Mouse (Mus musculus): ENCODE measurements around the gene Ptger1.

DNA sequence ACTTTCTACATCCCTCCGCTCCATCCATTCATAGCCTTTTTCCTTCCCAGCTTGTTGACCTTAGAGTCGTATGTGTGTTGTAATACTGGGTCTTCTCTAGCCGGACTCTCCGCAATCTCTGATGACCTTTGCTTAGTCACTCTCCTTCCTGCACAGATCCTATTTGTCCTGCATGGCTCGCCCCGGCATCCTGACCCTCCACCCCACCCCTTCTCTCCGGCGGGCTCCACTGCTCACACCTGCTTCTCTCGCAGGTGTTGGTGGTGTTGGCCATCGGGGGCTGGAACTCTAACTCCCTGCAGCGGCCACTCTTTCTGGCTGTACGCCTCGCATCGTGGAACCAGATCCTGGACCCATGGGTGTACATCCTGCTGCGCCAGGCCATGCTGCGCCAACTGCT, 2.5 kb downstream of the Ptger1 start:
- TF ChIP-seq CTCF (conservative IDR thresholded peaks at IDR 0.05 in 1 of 2, IDR thresholded peaks at IDR 0.05 in 1 of 2; ENCODE audit: low read depth in 2 of 2, low read length in 2 of 2) (no peak), KAT2A (IDR thresholded peaks at IDR 0.05; ENCODE audit: insufficient replicate concordance, low read length) (no peak), POLR2A (IDR thresholded peaks at IDR 0.05; ENCODE audit: low read depth, low read length) (no peak), ZC3H11A (IDR thresholded peaks at IDR 0.05; ENCODE audit: low read depth, low read length) (no peak), ZNF384 (IDR thresholded peaks at IDR 0.05; ENCODE audit: low read depth, low read length) (no peak), EP300 (IDR thresholded peaks at IDR 0.05; ENCODE audit: low read length) (no peak), BHLHE40 (IDR thresholded peaks at IDR 0.05; ENCODE audit: low read depth, low read length) (no peak), SIN3A (IDR thresholded peaks at IDR 0.05; ENCODE audit: low read length) (no peak), RAD21 (IDR thresholded peaks at IDR 0.05; ENCODE audit: low read depth, low read length) (no peak), SMC3 (IDR thresholded peaks at IDR 0.05; ENCODE audit: low read depth, low read length) (no peak), MAFK (IDR thresholded peaks at IDR 0.05; ENCODE audit: insufficient replicate concordance, low read length) (no peak), JUND (conservative IDR thresholded peaks at IDR 0.05; ENCODE audit: low read depth, low read length) (no peak)

Measured in CH12.LX (cell line).